ENCODE assay signal across 8 mouse cellular contexts in the genomic region with DNA sequence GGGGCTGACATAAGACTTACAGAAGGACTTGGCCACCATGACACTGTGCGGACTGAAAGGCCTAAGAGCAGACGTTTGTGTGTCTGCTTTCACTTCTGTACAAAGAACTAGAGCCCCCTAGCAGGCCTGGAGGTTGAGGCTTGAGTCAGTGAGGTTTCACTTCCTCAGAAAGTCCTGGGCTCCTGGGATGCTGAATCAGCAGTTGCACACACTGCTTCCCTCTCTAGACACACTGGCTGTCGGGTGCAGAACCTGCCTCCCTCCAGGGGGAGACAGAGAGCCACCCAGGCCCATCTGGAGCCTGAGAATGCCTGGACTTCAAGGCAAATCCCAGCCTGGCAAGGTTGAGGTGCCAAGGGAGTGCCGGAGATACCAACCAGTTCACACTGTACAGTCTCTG. TPM values are rescaled to one million over a fixed set of nuclear protein-coding genes. Genes with fewer than 3 reads are reported as not detected.
DNase-seq lines count a peak whose midpoint lies in the region; ATAC-seq and TF ChIP-seq lines count a peak whose summit lies in the region.

No protein-coding gene starts in this region.

- WGBS in liver, postnatal 0 days (ENCODE audit: insufficient replicate concordance): 28% methylated on average over 4 of the region's 4 CpGs

- ATAC-seq in liver, postnatal 0 days: peak; percentile 70

- peaks cover 14% of the 10 kb centered on the region for H3K4me1 ChIP-seq in liver, postnatal 0 days (ENCODE audit: insufficient read depth)

- H3K27me3 ChIP-seq in liver, postnatal 0 days (ENCODE audit: insufficient read depth, low read length): no peaks in the 10 kb centered on the region

- H3K27ac ChIP-seq in liver, postnatal 0 days (ENCODE audit: low read depth): peak overlapping the region; percentile 57

- no peak overlapping the region for H3K4me3 ChIP-seq in liver, postnatal 0 days (ENCODE audit: low read depth, low read length)

- DNase-seq in 3T3-L1 (ENCODE audit: low read depth, low spot score) (peak; percentile 61), MN1 (ENCODE audit: low spot score) (peak; percentile 67)
- DNase-seq in cerebellum, postnatal 10 days: peak; percentile 76 to 77
- DNase-seq in heart, adult 9 months (ENCODE audit: low spot score in 2 of 2): peak; percentile 77 to 78
- peak; percentile 71 to 84 for DNase-seq in kidney, postnatal 36 days
- peak; percentile 85 for DNase-seq in liver, postnatal 0 days
- DNase-seq in right cerebral cortex, adult 18-20 months: peak; percentile 82
- DNase-seq in thymus, postnatal 4 days: peak; percentile 74

- peak; percentile 95 for TF ChIP-seq CTCF in liver, postnatal 0 days (IDR thresholded peaks at IDR 0.05; ENCODE audit: low read depth)

- no peaks in the 10 kb centered on the region for H3K36me3 ChIP-seq in liver, postnatal 0 days (replicated peaks; ENCODE audit: insufficient read depth, low read length)

- TF ChIP-seq EP300 in liver, postnatal 0 days (IDR thresholded peaks at IDR 0.05; ENCODE audit: low read depth): no peak

- H3K9ac ChIP-seq in liver, postnatal 0 days (replicated peaks): no peak overlapping the region

- H3K4me2 ChIP-seq in liver, postnatal 0 days (ENCODE audit: low read depth, low read length): peak overlapping the region; percentile 32; the same call in 1 of the 2 replicates

- H3K9me3 ChIP-seq in liver, postnatal 0 days (ENCODE audit: low read length): no peaks in the 10 kb centered on the region

RNA-seq across cellular contexts. Expression of gene Mybph, which starts 3.1 kb away (rescaled TPM):
- polyA plus RNA-seq in liver, postnatal 0 days (2015; fragmentation: Nextera tagmentation; extraction: Ambion mirVana): 0.14 TPM in 1 of 2 replicates, not detected in the other

RNA-seq across cellular contexts. Expression of gene Chil1, which starts 14.4 kb away (rescaled TPM):
- polyA plus RNA-seq in liver, postnatal 0 days (2015; fragmentation: Nextera tagmentation; extraction: Ambion mirVana): 18.8 and 19.3 TPM in 2 replicates

RNA-seq across cellular contexts. Expression of gene Adora1, which starts 38.8 kb away (rescaled TPM):
- polyA plus RNA-seq in liver, postnatal 0 days (2015; fragmentation: Nextera tagmentation; extraction: Ambion mirVana): 6.4 and 8.3 TPM in 2 replicates
